Mouse (Mus musculus) mouse trophoblast stem cell (cell line): ENCODE measurements around the gene Gm3238.
"Not testable (repeated sequence)": the region's sequence is repeated elsewhere in the genome, so short reads cannot be mapped to it uniquely, and the experiment has no call there.

Experiments
- in situ Hi-C, 2 experiments: fragments of 300-500 bp; cut with MseI, MboI; formaldehyde crosslinking; loops; 2 replicates in 1 of 2; 3 replicates in 1 of 2; pipeline ENCODE4 v1.15.1; 2025

Gm3238 gene

GRCm38 (mm10) chr10:77750686-77751085 is 20.4 kb downstream of the Gm3238 start:
- in situ Hi-C loops = not testable (repeated sequence)

DNA sequence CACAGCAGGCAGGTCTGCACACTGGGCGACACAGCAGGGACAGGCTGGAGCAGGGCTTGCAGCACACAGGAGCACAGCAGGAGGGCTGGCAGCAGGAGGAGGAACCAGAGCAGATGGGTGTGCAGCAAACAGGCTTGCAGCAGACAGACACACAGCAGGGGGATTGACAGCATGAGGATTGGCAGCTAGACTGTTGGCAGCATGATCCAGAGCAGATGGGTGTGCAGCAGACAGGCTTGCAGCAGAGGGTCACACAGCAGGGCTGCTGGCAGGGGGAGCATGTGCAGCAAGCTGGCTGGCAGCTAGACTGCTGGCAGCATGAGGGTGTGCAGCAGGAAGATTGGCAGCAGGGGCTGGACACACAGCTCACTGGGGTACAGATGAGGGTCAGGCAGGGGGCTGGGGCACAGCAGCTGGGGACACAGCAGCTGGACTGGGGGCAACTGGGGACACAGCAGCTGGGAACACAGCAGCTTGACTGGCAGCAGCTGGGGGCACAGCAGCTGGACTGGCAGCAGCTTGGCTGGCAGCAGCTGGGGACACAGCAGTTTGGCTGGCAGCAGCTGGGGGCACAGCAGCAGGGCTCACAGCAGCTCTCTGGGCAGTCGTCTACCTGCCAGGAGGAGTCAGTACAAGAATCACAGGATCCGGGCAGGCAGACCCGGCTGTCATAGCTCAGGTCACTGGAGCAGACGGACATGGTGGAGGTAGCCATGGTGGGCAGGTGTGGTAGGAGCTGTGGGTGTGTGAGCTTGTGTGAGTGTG is 29.0 kb downstream of the Gm3238 start, which contains the start of gene Gm18596:
Gm18596 (minus strand) TSS at position 715 of the 765 bp plus-strand sequence.
- in situ Hi-C loops = not testable (repeated sequence)

DNA sequence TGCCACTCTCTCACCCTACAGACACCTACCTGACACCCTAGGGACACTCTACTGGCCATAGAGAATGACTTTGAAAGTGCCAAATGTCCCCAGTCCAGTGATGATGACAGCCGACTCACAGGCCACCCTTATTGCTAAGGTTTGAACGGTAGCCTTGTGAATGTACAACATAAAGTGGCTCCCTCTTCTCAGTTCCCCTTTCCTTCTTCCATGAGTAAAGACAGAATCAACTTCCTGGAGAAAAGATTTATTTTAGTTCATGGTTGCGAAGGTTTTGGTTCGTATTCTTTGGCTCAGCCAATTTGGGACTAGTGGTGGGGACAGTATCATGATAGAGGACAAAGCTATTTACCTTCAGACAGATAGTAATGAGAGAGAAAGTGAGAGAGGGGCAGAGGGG is 32.2 kb downstream of the Gm3238 start:
- in situ Hi-C loops = no loop called here

DNA sequence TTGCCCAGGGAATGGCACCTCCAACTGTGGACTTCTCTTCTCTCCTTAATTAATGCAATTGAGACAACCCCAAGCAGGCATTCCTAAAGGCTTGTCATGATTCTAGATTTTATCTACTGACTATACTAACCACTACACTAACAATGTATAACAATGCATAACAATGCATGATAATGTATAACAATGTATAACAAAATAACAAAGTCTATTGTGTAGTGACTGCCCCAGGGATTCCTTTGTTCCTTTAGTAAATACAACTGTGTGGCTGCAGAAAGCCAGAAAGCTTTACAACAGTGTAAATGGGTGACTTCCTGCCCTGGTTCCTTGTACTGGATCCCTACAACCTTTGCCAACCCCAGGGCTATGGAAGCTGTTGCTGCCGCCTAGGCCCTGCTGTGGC is 35.2 kb downstream of the Gm3238 start:
- in situ Hi-C loops = no loop called here

DNA sequence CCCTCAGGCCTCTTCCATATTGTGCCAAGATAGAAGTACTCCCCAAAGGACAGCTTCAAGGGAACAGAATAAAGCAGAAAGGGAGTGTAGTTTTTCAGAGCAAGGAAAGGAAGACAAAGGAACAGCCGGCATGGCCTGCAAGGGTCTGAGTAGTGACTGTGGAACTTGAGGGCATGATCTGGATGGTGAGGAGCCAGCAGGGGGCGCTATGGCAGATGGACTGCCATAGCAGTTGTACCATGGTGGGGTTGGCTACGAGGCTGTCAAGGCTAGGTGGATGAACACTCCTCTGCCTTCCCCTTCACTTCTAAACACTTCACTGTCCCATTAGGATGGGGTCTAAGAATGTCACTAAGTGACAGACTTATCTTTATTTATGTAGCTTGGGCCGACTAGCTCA is 41.9 kb downstream of the Gm3238 start:
- in situ Hi-C loops = no loop called here

- in situ Hi-C loops = no loop called here
Observed at GRCm38 (mm10) chr10:77728280-77728679, 42.8 kb downstream of the Gm3238 start.

- in situ Hi-C loops = no loop called here
Observed at GRCm38 (mm10) chr10:77726186-77726585, 44.9 kb downstream of the Gm3238 start, which contains the start of gene Gm10100. Gm10100 (plus strand) TSS chr10:77726486.

DNA sequence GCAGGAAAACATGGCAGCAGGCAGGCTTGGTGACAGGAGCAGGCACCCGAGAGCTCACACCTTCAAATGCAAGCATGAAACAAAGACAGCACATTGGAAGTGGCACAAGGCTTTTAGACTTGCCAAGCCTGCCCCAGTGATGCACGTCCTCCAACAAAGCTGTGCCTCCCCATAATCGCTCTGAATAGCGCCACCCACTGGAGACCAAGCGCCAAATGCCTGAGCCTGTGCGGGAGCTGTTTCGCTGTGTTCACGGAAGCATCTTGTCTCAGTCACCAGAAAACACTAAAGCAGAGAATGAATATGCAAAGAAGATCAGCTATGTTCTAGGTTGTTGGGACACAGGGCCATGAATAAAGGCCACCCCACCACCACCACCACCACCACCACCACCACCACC is 46.3 kb downstream of the Gm3238 start:
- in situ Hi-C loops = no loop called here
